20 mouse cellular contexts compared by ENCODE assay signal in the genomic region with DNA sequence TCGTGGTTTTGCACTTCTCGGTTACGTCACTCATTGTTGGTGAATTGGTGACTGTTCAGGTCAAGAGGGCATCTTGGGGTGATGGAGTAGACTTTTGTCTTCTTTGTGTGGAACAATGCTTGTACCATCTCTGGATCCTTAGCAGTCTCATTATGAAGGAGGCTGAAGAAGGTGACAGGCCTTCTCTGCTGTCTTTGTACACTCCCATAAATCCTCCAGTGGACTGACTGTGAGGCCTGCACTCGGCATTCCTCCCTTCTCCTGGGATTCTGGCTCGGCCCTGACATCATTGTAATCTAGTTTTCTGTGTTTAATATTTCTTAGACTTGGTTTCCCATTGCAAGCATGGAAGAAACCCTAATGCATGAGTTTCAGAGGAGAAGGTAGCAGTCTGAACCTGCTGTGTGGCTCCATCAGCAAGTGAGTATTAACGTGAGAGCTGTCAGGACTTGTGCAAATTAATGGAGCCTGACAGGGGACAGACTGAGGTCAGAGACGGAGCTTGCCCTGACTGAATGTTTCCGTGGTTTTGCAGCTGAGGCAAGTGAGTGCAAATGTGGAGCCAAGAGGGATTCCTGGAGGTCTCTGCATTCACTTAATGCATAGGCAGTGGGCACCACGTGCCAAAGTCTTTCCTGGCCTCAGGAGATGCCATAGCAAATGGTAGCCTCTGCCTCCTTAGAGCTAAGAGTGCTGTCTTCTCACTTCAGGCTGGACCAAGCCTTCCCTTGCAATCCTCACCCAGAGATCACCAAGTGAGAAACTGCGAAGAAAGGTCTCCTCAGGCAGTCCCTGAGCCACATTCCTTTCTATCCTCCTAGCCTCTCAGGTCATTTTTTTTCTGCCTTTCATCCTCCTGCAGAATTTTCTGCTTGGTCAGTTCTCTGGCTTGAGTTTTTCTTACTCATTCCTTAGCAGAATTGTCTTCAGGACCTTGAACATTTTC.
DNase-seq lines count a peak whose midpoint lies in the region; ATAC-seq and TF ChIP-seq lines count a peak whose summit lies in the region.
"Had no signal": no experiment of that assay in that cellular context is flagged by ENCODE, and none has a peak within 500 bp of the region (broad histone marks: within the 10 kb centered on the region; RNA-seq: fewer than 3 reads in every experiment).

No protein-coding gene starts in this region.

- no peak overlapping the region for H3K9ac ChIP-seq in forebrain, embryonic 11.5 days (ENCODE audit: low read length)
- no peak overlapping the region for H3K9ac ChIP-seq in forebrain, embryonic 12.5 days
- H3K9ac ChIP-seq in midbrain, embryonic 13.5 days (replicated peaks), result no peak overlapping the region
- H3K9ac ChIP-seq in midbrain, postnatal 0 days (replicated peaks; ENCODE audit: low read length, poor library complexity, severe bottlenecking), result no peak overlapping the region
- no peak overlapping the region for H3K9ac ChIP-seq in neural tube, embryonic 14.5 days (replicated peaks; ENCODE audit: low read depth, low read length)
- H3K9ac ChIP-seq in forebrain, embryonic 16.5 days (replicated peaks; ENCODE audit: low read depth, low read length), result no peak overlapping the region
- H3K9ac ChIP-seq: embryonic facial prominence, embryonic 12.5 days had no signal

- no peak overlapping the region for H3K4me2 ChIP-seq in forebrain, embryonic 11.5 days (ENCODE audit: low read depth, low read length, severe bottlenecking)
- H3K4me2 ChIP-seq in forebrain, embryonic 12.5 days, result no peak overlapping the region
- H3K4me2 ChIP-seq in midbrain, embryonic 13.5 days (replicated peaks), result no peak overlapping the region
- H3K4me2 ChIP-seq in midbrain, postnatal 0 days (ENCODE audit: low read depth, low read length, poor library complexity, severe bottlenecking), result no peak overlapping the region
- H3K4me2 ChIP-seq in neural tube, embryonic 14.5 days (ENCODE audit: low read depth, low read length), result no peak overlapping the region
- no peak overlapping the region for H3K4me2 ChIP-seq in forebrain, embryonic 16.5 days (ENCODE audit: low read length)
- H3K4me2 ChIP-seq: embryonic facial prominence, embryonic 12.5 days had no signal

- WGBS in forebrain, embryonic 11.5 days, result 72% methylated on average over 10 of the region's 10 CpGs
- 67% methylated on average over 10 of the region's 10 CpGs for WGBS in forebrain, embryonic 12.5 days
- 60% methylated on average over 10 of the region's 10 CpGs for WGBS in midbrain, embryonic 13.5 days
- whole genome bisulfite sequencing in midbrain, postnatal 0 days, result 59% methylated on average over 10 of the region's 10 CpGs
- WGBS in neural tube, embryonic 14.5 days, result 24% methylated on average over 10 of the region's 10 CpGs
- 62% methylated on average over 10 of the region's 10 CpGs for WGBS in forebrain, embryonic 16.5 days

- no peaks in the 10 kb centered on the region for H3K27me3 ChIP-seq in forebrain, embryonic 11.5 days (ENCODE audit: control insufficient read depth, insufficient read depth, low read length)
- no peaks in the 10 kb centered on the region for H3K27me3 ChIP-seq in forebrain, embryonic 12.5 days
- no peaks in the 10 kb centered on the region for H3K27me3 ChIP-seq in midbrain, embryonic 13.5 days
- no peaks in the 10 kb centered on the region for H3K27me3 ChIP-seq in midbrain, postnatal 0 days (ENCODE audit: insufficient read depth, low read length)
- H3K27me3 ChIP-seq in neural tube, embryonic 14.5 days (ENCODE audit: control insufficient read depth, insufficient read depth, low read length), result no peaks in the 10 kb centered on the region
- no peaks in the 10 kb centered on the region for H3K27me3 ChIP-seq in forebrain, embryonic 16.5 days (replicated peaks; ENCODE audit: control insufficient read depth, insufficient read depth, low read length)
- H3K27me3 ChIP-seq: embryonic facial prominence, embryonic 12.5 days had no signal

- no peaks in the 10 kb centered on the region for H3K9me3 ChIP-seq in forebrain, embryonic 11.5 days (ENCODE audit: control insufficient read depth, low read length)
- H3K9me3 ChIP-seq in forebrain, embryonic 12.5 days, result no peaks in the 10 kb centered on the region
- no peaks in the 10 kb centered on the region for H3K9me3 ChIP-seq in midbrain, embryonic 13.5 days
- H3K9me3 ChIP-seq in midbrain, postnatal 0 days (ENCODE audit: low read length), result no peaks in the 10 kb centered on the region
- no peaks in the 10 kb centered on the region for H3K9me3 ChIP-seq in neural tube, embryonic 14.5 days (ENCODE audit: control insufficient read depth, low read length)
- no peaks in the 10 kb centered on the region for H3K9me3 ChIP-seq in forebrain, embryonic 16.5 days (ENCODE audit: control insufficient read depth, low read length)
- H3K9me3 ChIP-seq: embryonic facial prominence, embryonic 12.5 days had no signal

- peak; percentile 29 for DNase-seq in forebrain, embryonic 11.5 days (ENCODE audit: low spot score)
- no peak for DNase-seq in midbrain, postnatal 0 days (ENCODE audit: low spot score)
- peak; percentile 23 for DNase-seq in kidney, postnatal 10 days
- DNase-seq in left cerebral cortex, adult 9 months (ENCODE audit: low spot score in 2 of 2), result no peak
- DNase-seq: adrenal gland, postnatal 36 days; cerebellum, postnatal 14 days; heart, postnatal 36 days; liver; lung, adult 2 months; lung, postnatal 4 days; midbrain, embryonic 14.5 days; right cerebral cortex, postnatal 4 days; thymus, adult 18-20 months had no signal

- no peaks in the 10 kb centered on the region for H3K4me1 ChIP-seq in forebrain, embryonic 11.5 days (replicated peaks; ENCODE audit: control insufficient read depth, insufficient read depth, low read length)
- peaks cover 2% of the 10 kb centered on the region; the same call in 1 of the 2 replicates for H3K4me1 ChIP-seq in forebrain, embryonic 12.5 days
- H3K4me1 ChIP-seq in midbrain, embryonic 13.5 days (replicated peaks), result 0 out of 2 replicates have a peak, but pooled peaks cover 9% of the 10 kb centered on the region
- no peaks in the 10 kb centered on the region for H3K4me1 ChIP-seq in midbrain, postnatal 0 days (ENCODE audit: insufficient read depth, low read length)
- no peaks in the 10 kb centered on the region; the same call in 1 of the 2 replicates for H3K4me1 ChIP-seq in neural tube, embryonic 14.5 days (ENCODE audit: control insufficient read depth, insufficient read depth, low read length)
- H3K4me1 ChIP-seq in forebrain, embryonic 16.5 days (replicated peaks; ENCODE audit: control insufficient read depth, insufficient read depth, low read length), result peaks cover 6% of the 10 kb centered on the region

- no peak for ATAC-seq in forebrain, embryonic 11.5 days (replicated peaks; ENCODE audit: low FRiP score)
- no peak for ATAC-seq in forebrain, embryonic 12.5 days (ENCODE audit: low FRiP score)
- ATAC-seq in midbrain, embryonic 13.5 days, result 0 out of 2 replicates have a peak, but pooled peaks have one; percentile 9
- ATAC-seq in midbrain, postnatal 0 days (ENCODE audit: low FRiP score), result no peak
- no peak for ATAC-seq in neural tube, embryonic 14.5 days (ENCODE audit: low read depth)
- ATAC-seq in forebrain, embryonic 16.5 days, result no peak
- ATAC-seq: forebrain, embryonic 14.5 days; intestine, postnatal 0 days had no signal

- H3K27ac ChIP-seq in forebrain, embryonic 11.5 days (ENCODE audit: low read depth, low read length), result no peak overlapping the region
- no peak overlapping the region for H3K27ac ChIP-seq in forebrain, embryonic 12.5 days
- peak overlapping the region; percentile 22; the same call in 1 of the 2 replicates for H3K27ac ChIP-seq in midbrain, embryonic 13.5 days
- no peak overlapping the region for H3K27ac ChIP-seq in midbrain, postnatal 0 days (ENCODE audit: low read depth, low read length)
- peak overlapping the region; percentile 12; the same call in 1 of the 2 replicates for H3K27ac ChIP-seq in neural tube, embryonic 14.5 days (ENCODE audit: low read depth, low read length)
- no peak overlapping the region for H3K27ac ChIP-seq in forebrain, embryonic 16.5 days (ENCODE audit: low read length)
- H3K27ac ChIP-seq: embryonic facial prominence, embryonic 12.5 days had no signal

- TF ChIP-seq CTCF in midbrain, postnatal 0 days (IDR thresholded peaks at IDR 0.05), result no peak

- H3K36me3 ChIP-seq in forebrain, embryonic 11.5 days (ENCODE audit: control insufficient read depth, insufficient read depth, low read length), result no peaks in the 10 kb centered on the region; the same call in 1 of the 2 replicates
- peaks cover 7% of the 10 kb centered on the region; the same call in 1 of the 2 replicates for H3K36me3 ChIP-seq in forebrain, embryonic 12.5 days (replicated peaks)
- H3K36me3 ChIP-seq in midbrain, embryonic 13.5 days, result peaks cover 3% of the 10 kb centered on the region
- H3K36me3 ChIP-seq in midbrain, postnatal 0 days (ENCODE audit: insufficient read depth, low read length), result no peaks in the 10 kb centered on the region
- H3K36me3 ChIP-seq in neural tube, embryonic 14.5 days (ENCODE audit: control insufficient read depth, insufficient read depth, low read length), result no peaks in the 10 kb centered on the region
- H3K36me3 ChIP-seq in forebrain, embryonic 16.5 days (ENCODE audit: control insufficient read depth, insufficient read depth), result no peaks in the 10 kb centered on the region

- no peak overlapping the region for H3K4me3 ChIP-seq in forebrain, embryonic 11.5 days (ENCODE audit: low read depth, low read length)
- H3K4me3 ChIP-seq in forebrain, embryonic 12.5 days (replicated peaks), result no peak overlapping the region
- no peak overlapping the region for H3K4me3 ChIP-seq in midbrain, embryonic 13.5 days (replicated peaks)
- H3K4me3 ChIP-seq in midbrain, postnatal 0 days (ENCODE audit: low read depth, low read length), result no peak overlapping the region
- no peak overlapping the region for H3K4me3 ChIP-seq in neural tube, embryonic 14.5 days (ENCODE audit: low read depth, low read length)
- H3K4me3 ChIP-seq in forebrain, embryonic 16.5 days (replicated peaks; ENCODE audit: low read length), result no peak overlapping the region
- H3K4me3 ChIP-seq: embryonic facial prominence, embryonic 12.5 days had no signal

Comparison
In these comparisons a context has a peak if more than half of its experiments do, and no peak if none do; other contexts are left out.
1. H3K27ac ChIP-seq: peak in midbrain, embryonic 13.5 days (single experiment) and neural tube, embryonic 14.5 days (single experiment); none in forebrain, embryonic 11.5 days (single experiment), forebrain, embryonic 12.5 days (single experiment), midbrain, postnatal 0 days (single experiment) and forebrain, embryonic 16.5 days (single experiment).
2. DNase-seq: peak in forebrain, embryonic 11.5 days (single experiment) and kidney, postnatal 10 days (single experiment); none in midbrain, postnatal 0 days (single experiment) and left cerebral cortex, adult 9 months (0 of 2).